Mouse (Mus musculus): ENCODE data around the gene Cd81.

Cd81 gene

GRCm38 (mm10) chr7:143112395-143112794, 59.9 kb downstream of the Cd81 start:
- DNase-seq (ENCODE audit: low read depth, low spot score) = no peak

GRCm38 (mm10) chr7:143114773-143115172, 62.2 kb downstream of the Cd81 start:
- DNase-seq (ENCODE audit: low read depth, low spot score) = peak; percentile 62

- peak; percentile 73 for DNase-seq (ENCODE audit: low read depth, low spot score)
These were observed 64.0 kb downstream of the Cd81 start for GRCm38 (mm10) chr7:143116521-143116920.
